Mouse (Mus musculus) MEL-GATA-1-ER (cell line): ENCODE data around the gene Bicral.
A peak's percentile ranks its signal among the peaks of the same experiment; 100 is the strongest.
"Not testable (repeated sequence)": the region's sequence is repeated elsewhere in the genome, so short reads cannot be mapped to it uniquely, and the experiment has no call there.

Source experiments
- DNase-seq: peaks from one replicate; pipeline ENCODE4 v3.0.0-alpha.2; 2012; ENCODE audit warnings: low read depth; ENCODE audit errors: extremely low read depth

Gene Bicral

DNA sequence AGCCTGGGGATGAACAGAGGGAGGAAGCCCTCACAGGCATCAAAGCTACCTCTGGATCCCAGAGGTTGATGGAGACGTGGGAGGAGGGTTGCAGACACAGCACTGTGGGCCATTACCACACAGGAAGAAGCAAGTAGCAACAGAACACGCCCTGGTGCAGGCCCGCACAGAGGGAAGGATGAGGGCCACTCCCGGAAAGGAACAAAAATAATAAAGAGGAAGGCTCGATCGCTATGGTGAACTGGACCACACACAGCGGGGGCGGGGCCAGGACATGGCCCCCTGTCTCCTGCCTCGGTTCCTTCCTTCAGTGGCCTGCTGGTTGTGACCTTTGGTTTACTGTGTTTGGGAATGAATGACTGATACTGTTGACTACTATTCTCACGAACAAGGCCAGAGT, 58.6 kb downstream of the Bicral start:
- no peak for DNase-seq

DNA sequence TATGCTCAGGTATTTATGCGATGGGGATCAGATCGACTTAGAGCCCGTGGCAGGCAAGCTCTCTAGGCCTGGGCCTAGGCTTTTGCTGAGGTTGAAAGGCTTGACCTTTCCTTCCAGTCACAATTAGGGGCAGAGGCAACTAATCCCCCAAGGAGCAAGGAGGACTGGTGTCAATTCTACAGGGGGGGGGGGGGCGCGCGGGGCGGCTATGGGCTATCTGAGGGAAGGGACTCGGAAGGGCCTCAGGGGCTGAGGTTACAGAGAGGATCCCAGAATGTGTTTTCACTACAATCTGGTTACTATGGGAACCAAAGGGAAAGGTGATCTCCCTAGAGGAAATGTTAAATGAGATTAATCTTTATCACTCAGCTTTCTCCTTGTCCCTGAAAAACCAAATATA, 60.9 kb downstream of the Bicral start:
- DNase-seq = no peak

DNA sequence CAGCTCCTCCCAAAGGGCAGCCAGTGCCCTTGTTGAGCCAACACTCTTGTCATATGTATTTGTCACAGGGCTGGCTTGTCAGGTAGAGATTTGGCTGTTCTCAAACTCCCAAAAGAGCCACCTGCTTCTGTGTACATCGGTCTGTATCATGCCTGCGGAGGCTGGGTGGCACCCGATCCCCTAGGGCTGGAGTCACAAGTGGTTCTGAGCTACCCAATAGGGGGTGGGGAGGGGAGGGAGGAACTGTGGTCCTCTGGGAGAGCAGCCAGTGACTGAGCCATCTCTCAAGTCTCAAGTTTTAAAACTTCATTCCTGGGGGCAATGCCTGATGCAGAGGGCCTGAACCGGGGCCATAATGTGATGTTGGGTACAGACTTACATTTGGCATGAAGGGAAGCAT, 61.5 kb downstream of the Bicral start:
- DNase-seq = no peak

DNA sequence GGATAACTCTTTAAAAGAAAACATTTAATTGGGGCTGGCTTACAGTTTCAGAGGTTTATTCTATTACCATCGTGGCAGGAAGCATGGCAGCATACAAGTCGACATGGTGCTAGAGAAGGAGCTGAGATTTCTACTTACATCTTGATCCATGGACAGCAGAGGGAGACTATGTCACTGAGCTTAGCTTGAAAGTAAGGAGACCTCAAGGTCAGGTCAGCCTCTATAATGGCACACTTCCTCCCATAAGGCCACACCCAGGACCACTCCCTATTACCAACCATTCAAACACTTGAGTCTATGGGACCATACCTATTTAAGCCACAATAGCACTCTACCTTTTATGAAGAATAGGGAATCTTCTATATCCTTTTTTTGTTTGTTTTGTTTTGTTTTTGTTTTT, 65.3 kb downstream of the Bicral start:
- DNase-seq = no peak

DNA sequence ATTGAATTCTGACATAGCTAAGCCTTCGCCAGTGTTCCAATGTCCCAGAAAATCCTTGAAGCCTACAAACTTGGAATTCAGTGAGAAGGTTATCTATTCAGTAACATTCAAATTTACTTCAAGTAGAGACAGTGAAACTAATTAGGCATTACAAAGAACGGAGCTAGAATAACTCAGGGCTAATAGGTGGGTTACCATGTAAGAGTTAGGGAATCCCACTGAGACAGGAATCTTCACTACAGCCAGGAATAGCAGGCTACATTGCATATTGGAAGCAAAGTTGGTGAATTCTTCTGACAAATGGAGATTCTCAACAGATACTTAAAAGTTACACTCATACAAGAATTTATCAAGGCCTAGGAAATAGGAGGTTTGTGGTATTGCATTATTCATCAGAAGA, 70.3 kb downstream of the Bicral start:
- not testable (repeated sequence) for DNase-seq

DNA sequence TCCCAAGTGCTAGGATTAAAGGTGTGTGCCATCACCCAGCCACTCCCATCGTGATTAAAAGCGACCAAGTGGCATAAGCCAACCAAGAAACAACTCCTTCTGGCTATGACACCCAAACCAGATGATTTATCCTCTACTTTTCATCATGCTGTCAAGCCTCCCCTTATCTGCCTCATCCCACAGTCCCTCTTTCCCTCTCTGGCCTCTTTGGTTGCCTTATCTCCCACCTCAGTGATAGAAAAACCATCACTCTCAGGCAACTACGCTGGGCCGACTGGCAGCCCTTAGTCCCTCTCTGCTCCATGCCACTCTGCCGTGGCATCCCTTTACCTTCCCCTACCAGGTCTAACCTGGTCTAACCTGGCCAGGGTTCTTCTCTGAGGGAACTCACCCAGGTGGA, 71.3 kb downstream of the Bicral start:
- no peak for DNase-seq

DNA sequence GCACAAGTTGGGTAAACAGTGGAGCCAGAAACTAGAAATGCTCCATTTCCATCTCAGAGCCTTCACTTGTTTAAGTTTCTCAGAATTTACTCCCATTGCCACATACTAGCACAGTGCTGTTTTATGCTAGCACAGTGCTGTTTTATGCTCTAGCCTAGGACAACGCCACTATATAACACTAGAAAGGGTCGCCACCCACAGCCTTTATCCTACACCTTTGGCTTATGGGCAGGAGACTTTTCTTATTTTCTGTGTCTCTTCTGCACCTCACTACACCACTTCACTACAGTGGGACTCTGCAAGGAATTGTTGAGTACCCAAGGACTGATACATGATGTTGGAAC, 75.1 kb downstream of the Bicral start:
- no peak for DNase-seq

DNA sequence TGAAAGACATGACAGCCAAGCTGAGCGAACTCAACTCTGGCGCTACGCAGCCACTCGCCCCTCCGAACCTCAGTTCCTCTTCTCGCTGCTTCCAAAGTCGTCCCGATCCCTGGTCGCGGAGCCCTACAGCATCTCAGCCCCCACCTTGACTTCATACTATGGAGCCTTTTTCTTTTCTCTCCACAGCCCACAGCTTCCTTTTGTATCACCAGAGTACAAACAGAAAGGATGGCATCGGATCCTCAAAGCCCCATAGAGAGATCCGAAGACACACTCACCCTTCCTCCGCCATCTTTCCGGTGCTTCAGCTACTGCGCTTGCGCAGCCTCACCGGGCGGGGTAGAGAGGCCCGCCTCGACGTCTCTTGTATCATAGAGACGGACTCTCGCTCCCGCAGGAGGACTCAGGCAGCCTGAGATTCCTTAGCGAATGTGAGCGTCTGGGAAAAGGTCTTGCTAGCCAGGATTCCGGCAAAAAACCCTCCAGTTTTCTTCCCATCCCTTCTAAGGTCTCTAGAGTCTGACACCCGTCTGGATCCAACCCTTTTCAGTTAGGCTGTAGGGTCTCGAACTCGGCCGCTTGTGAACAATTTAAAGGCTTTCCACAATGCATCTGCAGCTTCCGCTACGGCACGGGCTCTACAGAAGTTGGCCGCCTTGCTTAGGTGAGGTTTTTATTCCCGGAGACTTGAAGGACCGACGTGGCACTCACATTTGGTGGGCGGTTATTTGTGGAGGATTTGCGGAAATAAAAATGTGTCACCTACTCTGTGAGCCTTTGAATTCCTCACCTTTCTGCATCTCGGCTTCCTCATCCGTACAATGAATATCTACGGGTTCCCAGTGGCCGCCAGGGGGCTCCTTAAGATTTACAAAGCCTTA, 75.7 kb downstream of the Bicral start, which contains the start of gene Rpl7l1:
Gene Rpl7l1 (minus strand): TSS at position 332 of the 881 bp plus-strand sequence.
- DNase-seq = peak; percentile 92

DNA sequence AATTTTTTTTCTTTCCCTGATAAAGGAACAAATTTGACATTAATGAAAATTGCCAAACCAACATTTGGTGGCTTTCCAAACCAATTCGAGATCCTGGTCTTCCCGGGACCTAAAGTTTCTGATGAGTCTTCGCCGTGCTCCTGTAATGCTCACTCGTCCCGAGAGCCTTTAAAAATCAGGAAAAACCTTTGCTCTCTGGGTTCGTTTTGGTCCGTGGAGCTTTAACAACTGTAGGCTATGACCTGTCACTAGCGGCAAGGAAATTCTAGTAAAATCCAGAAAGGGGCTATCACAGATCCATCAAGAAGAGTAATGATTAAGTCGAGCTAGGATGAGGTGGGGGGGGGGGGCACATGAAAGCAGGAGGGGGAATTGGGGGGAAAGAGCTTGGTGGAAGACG, 76.4 kb downstream of the Bicral start:
- DNase-seq = no peak

DNA sequence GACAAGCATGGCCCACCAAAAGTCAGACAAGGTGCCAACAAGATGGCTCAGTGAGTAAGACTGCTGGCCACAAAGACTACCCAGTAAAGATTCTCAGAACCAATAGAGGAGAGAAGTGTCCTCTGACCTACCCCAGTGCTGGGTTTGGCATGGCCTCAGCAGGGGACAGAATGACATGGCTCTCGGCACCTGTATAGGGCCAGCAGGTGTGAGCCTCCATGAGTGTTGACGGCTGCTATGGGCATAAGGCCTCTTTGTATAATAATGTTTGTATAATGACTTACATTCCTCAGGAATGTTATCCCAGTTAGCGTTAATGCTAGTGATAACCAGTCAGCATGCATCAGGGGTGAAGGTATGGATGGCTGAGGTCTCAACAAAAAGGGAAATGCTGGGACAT, 82.2 kb downstream of the Bicral start:
- DNase-seq = no peak

DNA sequence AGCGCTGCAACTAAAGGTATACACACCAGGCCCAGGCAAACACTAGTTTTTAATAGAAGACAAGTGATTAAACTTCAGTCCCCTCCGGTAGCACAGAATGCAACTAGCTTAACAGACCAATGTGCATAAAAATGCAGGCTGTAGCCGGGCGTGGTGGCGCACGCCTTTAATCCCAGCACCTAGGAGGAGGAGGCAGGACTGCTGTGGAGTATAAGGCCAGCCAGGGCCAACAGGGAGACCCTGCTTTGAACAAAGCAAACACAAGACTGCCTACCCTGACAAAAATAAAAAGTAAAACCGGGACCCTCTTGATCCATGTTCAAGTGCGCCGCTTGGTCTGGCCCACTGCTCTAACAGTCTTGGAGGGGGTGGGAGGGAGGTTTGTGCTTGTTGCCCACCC, 83.2 kb downstream of the Bicral start:
- no peak for DNase-seq

DNA sequence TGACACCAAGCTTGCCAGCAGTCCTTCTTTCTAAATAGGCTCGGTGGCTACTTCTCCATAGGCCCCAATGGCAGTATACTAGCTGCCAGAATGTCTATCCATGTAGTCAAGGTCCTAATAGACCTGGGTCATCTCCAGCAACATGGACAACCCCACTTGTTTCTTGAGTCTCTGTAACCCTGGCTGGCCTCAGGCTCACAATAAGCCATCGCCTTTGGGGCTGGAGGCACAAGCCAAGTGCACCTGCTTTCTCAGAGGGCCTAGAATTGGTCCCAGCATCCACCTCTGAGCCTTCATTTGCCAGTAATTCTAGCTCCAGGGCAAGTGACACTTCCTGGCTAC, 84.2 kb downstream of the Bicral start:
- DNase-seq = no peak

DNA sequence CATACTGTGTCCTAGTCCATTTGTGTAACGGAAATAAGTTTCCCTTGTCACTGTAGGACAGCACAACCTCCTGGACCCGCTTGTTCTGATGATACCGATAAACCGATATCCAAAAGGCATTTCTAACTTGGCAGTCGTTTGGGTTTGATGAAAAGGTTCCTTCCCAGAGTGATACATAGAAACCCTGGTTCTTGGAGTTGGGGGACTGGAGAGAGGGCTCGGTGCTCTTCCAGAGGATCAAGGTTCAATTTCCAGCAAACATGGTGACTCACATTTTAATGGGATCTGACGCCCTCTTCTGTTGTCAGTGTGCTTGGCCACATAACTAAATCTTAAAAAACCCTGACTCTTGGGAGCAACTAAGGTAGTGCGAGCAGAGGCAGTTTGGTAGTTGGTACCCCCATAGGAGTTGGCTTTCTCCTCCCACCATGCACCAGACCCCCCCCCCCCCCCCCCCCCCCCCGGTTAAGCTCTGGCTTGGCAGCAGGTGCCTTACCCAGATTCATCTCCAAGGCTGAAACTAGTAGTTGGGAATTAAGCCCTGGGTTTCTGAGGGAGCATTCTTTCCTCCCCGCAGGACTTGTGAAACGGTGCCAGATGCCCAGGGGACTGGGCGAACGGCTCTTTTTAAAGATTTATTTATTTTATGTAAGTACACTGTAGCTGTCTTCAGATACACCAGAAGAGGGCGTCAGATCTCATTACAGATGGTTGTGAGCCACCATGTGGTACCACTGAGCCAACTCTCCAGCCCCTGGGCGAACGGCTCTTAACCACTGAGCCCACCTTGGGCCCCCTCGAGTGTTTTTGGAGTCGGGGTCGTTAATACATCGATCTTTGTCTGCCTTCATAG, 84.8 kb downstream of the Bicral start:
- no peak for DNase-seq

DNA sequence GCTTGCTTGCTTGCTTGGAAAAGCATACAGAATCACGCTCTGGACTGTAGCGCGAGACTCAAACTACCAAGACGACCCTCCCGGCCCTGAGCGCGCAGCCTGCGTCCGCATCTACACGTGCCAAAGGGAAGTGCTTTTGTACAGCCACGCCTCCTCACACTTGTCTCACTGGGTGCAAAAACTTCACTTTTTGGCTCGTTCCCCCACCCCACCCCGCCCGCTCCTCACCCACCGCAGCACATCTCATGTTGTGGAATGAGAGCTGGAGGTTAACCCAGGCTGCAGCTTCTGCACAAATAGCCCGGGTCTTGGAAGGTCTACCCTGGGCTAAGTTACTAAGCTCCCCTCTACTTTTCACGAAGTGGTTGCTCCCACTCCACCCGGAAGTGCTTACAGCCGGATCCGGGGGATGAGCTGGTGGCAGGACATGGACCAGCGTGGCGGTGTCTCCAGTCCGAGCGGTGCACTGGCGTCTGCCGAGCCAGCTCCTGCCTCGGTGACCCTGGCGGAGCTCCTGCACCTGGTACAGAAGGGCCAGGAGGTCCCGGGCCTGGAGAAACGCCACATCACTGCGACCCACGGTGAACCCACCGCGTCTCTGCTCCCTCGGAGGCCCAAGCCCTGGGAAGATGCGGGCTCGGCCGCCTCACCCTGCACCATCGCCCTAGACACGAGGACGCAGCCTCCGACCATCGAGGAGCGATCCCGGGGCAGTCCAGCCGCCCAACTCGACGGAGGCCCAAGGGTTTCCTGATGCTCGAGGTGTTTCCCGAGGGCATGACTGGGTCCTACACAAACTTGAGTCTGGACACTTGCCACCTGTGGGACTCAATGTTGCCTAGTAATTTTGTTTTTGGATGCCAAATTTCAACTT, 85.6 kb downstream of the Bicral start, which contains the start of gene 2310039H08Rik:
Gene 2310039H08Rik (plus strand): TSS at position 232 of the 874 bp plus-strand sequence.
- peak; percentile 85 for DNase-seq

DNA sequence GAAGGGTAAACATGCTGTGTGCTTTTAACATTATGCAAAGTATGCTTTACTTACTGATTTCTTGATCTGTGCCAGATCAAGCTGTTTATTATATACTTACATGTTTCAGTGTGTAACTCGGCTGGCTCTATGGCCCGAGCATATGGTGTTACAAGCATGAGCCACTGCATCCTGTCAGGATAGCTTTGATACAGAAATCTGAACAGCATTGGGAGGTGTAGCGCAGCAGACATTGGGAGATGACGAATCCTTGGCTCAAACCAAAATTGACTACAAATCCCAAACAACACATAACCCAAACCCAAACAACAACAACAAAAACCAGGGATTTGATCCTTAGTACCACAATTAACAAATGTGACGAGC, 86.3 kb downstream of the Bicral start:
- no peak for DNase-seq

DNA sequence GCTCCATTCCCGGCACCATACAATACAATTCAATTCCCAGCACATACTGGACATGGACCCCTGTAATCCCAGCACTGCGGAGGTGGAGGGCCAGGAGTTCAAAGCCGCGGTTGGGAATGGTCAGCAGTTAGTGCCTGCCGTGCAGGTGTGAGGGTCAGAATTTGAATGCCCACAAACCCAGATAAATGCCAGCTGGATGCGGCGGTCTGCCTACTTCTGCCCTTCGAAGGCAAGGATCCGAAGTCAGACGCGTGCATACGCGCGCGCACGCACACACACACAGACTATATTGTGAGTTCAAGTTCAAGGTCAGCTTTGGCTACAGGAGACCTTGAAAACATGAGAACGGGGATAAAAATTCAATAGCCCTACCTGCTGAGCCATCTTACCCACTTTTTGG, 86.7 kb downstream of the Bicral start:
- no peak for DNase-seq

DNA sequence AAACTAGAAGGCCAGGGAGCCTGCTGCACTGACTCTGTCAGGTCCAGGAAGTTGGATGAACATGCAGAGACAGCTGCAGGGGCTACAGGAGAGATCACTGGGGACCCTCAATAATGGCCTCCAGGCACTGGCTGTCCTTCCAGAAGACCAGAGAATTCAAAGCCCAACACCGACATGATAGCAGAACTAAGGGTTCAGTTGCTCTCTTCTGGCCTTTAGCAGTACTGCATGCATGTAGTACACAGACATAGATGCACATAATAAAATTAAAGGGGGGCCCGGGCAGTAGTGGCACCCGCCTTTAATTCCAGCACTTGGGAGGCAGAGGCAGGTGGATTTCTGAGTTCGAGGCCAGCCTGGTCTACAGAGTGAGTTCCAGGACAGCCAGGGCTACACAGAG, 87.3 kb downstream of the Bicral start:
- no peak for DNase-seq

DNA sequence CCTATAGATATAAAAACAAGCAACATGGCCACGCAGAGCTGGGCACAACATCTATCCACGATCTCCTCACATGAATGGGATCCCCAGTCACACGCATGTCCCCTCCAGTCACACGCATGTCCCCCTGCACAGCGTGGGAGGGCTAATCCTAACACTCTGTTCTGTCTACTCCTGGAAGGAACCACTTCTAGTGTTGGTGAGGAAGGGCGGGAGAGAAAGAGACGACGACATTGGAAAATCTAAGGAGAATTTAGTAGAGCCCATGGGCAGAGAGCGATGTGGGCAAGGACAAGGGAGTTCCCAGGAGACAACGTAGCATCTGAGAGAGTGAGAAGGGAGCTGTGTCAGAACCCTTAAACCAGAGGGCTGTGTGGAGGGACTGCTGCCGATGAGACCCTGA, 87.7 kb downstream of the Bicral start:
- no peak for DNase-seq

DNA sequence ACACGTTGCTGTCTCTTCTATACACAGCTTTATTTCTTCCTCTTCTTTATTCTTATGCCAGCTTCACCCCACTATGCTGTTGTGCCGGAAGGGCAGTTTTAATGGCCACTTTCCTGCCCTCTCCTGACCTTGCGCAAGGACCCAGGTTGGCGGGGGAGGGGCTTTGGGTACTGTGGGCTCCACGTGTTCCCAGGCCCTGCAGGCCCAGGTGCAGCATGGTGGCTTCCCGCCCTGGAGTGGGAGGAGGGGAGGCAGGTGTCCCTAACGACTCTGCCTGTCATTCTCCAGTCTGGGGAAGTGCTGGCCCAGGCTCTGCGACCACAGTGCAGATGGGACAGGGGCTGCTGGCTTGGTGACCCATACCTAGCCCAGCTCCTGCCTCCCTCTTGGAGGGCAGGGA, 90.4 kb downstream of the Bicral start:
- no peak for DNase-seq

DNA sequence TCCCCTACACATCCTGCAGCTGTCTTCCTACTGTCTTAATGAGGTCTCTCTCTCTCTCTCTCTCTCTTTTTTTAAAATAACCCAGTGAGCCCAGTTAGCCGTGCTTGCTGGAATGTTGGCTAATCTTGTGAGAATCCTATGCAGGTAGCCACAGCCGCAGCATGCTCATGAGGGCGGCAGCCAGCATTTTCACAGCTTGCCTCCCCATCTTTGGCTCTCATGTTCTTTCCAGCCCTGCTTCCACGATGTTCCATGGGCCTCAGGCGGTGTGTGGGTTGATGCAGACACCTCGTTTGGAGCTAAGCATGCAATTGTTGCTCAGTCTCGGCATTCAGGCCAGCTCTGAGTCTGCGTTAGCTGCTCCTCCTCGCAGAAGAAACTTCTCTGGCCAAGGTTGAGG, 93.4 kb downstream of the Bicral start:
- DNase-seq = not testable (repeated sequence)

DNA sequence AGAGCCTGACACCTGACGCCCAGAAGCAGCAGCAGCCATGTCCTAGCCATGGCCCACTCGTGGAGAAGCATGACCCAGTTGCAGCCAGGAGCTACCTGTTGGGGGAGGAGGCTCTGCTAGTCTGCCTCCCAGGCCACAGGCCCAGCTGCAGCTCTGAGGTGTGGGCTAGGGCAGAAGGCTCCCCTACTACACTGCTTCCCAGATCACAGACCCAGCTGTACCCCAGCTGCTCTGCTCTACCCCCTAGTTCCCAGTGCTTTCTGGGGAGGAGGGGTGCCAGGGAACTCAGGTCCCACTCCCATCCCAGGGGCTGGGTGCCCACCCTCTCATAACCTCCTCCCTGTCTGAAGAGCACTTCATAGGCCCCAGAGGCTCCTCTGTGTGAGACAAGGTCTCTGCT, 94.7 kb downstream of the Bicral start, which contains the start of gene Ptcra:
Gene Ptcra (minus strand): TSS at position 169 of the 400 bp plus-strand sequence.
- DNase-seq = no peak

DNA sequence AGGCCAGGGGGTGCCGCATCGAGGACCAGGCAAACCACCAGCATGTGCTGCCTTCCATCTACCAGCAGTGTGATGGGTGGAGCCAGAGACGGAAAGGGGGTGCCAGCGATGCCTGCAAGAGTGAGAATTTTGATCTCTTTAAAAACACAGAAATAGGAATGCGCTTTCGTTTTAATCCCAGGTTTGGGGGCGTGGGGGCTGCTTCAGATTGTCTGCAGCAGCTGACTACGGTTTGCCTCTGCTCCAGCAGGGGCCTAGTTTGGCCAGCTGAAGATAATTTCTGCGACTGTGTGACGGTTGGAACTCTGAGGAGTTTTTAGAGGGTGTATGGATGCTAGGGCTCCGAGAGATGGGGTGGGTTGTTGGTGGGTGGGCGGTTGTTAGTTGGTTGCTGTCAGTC, 99.5 kb downstream of the Bicral start:
- no peak for DNase-seq
